Mouse (Mus musculus) heart, adult 2 months (tissue): Measurements from ENCODE around the gene Ptprn2. TPM values are rescaled to one million over a fixed set of nuclear protein-coding genes. Genes with fewer than 3 reads are reported as not detected.

ENCODE experiments used
- DNase-seq, 2 experiments: peaks; one replicate each; pipeline ENCODE4 v3.0.0; 2021
- H3K27ac ChIP-seq: fragments of 200-600 bp; 2 replicates; pipeline ENCODE4 v1.8.1; 2022
- H3K27me3 ChIP-seq: fragments of 200-500 bp; 2 replicates; pipeline ENCODE4 v1.6.1; 2012; ENCODE audit warnings: mild to moderate bottlenecking, low read length, inconsistent platforms, mixed read lengths; ENCODE audit not compliant: control insufficient read depth, insufficient read depth
- H3K36me3 ChIP-seq: fragments of 200-500 bp; 2 replicates; pipeline ENCODE4 v1.6.1; 2012; ENCODE audit warnings: low read length, inconsistent platforms; ENCODE audit not compliant: control insufficient read depth, insufficient read depth
- H3K4me1 ChIP-seq: fragments of 200-500 bp; 2 replicates; pipeline ENCODE4 v1.6.1; 2011; ENCODE audit warnings: low read length; ENCODE audit not compliant: control insufficient read depth, insufficient read depth
- H3K4me3 ChIP-seq: fragments of 200-600 bp; 2 replicates; pipeline ENCODE4 v1.8.1; 2022
- H3K79me2 ChIP-seq: fragments of 200-500 bp; replicated peaks from 2 replicates; pipeline ENCODE4 v1.6.1; 2012; ENCODE audit warnings: mild to moderate bottlenecking, inconsistent platforms, low read length, moderate library complexity, mixed read lengths; ENCODE audit not compliant: control insufficient read depth, insufficient read depth
- H3K9ac ChIP-seq: fragments of 200-500 bp; 2 replicates; pipeline ENCODE4 v1.6.1; 2012; ENCODE audit warnings: low read depth, mild to moderate bottlenecking, control low read depth, inconsistent platforms, low read length, mixed read lengths
- CTCF ChIP-seq: fragments of 200-600 bp; IDR thresholded peaks from 2 replicates; pipeline ENCODE4 v1.8.1; 2022; ENCODE audit warnings: antibody characterized with exemption, mild to moderate bottlenecking, moderate library complexity
- EP300 ChIP-seq: fragments of 200-500 bp; IDR thresholded peaks from 2 replicates; pipeline ENCODE4 v1.6.1; 2011; ENCODE audit warnings: low read depth, low read length, control low read depth; ENCODE audit not compliant: insufficient read depth
- POLR2A ChIP-seq: fragments of 200-500 bp; IDR thresholded peaks from 2 replicates; pipeline ENCODE4 v1.6.1; 2011; ENCODE audit warnings: mild to moderate bottlenecking, low read depth, low read length, control low read depth; ENCODE audit not compliant: insufficient read depth
- WGBS: fragments of 180-500 bp; shearing (Covaris S2); methylation state at CpG from one replicate; pipeline ENCODE4 v1.1.7; 2018; 5-methylcytosine and 5-hydroxymethylcytosine counted together
- intact Hi-C: fragments of 180-260 bp; cut with DNase I; formaldehyde crosslinking; loops from one replicate; pipeline ENCODE4 v1.15.1; 2025
- polyA plus RNA-seq: library from polyadenylated mRNA; depleted of rRNA; stranded (reverse); fragments of >200 nt; gene quantifications from 2 replicates; pipeline ENCODE4 v1.2.3, GENCODE M21; 2012
- total RNA-seq, 2 experiments: library from RNA; stranded (reverse); gene quantifications; 2 replicates each; pipeline ENCODE4 v1.2.3; 2021

The Ptprn2 gene
- total and polyA plus RNA-seq, 3 experiments: 0.21 to 0.23 TPM; not detected in 1

DNA sequence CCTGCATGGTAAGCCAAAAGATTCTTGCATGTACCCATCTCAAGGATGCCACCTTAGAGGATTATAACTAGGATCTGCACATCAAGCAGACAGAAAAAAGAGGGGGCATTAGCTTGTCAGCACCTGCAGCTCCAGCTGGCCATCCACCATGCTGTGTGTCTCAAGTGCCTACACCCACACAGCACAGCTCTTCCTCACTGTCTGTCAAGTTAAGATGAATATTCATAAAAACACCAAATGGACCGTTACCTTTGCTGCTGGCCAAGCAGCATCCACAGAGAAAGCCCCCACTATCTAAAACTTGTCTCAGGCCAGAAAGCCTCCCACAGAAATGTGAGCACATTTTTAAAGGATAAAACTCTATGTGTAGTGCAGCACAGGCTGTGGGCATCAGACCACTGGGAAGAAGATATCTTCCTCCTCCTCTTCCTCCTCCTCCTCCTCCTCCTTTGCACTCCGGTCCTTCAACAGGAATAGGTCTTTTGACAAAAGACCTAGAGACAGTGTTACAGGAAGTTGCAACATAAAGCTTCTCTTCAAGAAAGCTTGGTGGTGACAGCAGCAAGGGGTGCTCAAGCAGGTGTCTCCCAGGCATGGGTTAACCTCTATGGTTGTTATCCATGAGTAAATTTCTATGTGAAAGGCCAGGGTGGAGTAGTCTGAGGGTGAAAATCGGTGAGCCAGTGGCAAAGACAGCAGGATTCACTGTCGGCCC lies 750.7 kb downstream of the Ptprn2 start:
- DNase-seq: no peak
- no peak overlapping the region for H3K4me3 ChIP-seq
- H3K4me1 ChIP-seq: no peaks in the 10 kb centered on the region
- H3K79me2 ChIP-seq: no peaks in the 10 kb centered on the region
- H3K27ac ChIP-seq: no peak overlapping the region
- H3K9ac ChIP-seq: no peak overlapping the region
- WGBS: 64% methylated on average over 4 of the region's 4 CpGs
- no peaks in the 10 kb centered on the region; the same call in 1 of the 2 replicates for H3K27me3 ChIP-seq
- no peaks in the 10 kb centered on the region for H3K36me3 ChIP-seq
- intact Hi-C loops: no loop called here
- no peak for TF ChIP-seq EP300
- TF ChIP-seq CTCF: no peak
- TF ChIP-seq POLR2A: no peak

- DNase-seq: no peak
- TF ChIP-seq EP300 (no peak), CTCF (no peak), POLR2A (no peak)
- Histone ChIP-seq H3K36me3 (no peaks in the 10 kb centered on the region), H3K4me1 (peaks cover 1% of the 10 kb centered on the region; the same call in 1 of the 2 replicates), H3K4me3 (no peak overlapping the region), H3K27ac (no peak overlapping the region), H3K79me2 (no peaks in the 10 kb centered on the region), H3K27me3 (no peaks in the 10 kb centered on the region; the same call in 1 of the 2 replicates), H3K9ac (no peak overlapping the region)
- 75% methylated on average over 3 of the region's 3 CpGs for WGBS
- intact Hi-C loops: no loop called here
These were observed 751.5 kb downstream of the Ptprn2 start for GRCm38 (mm10) chr12:117236981-117237380.

GRCm38 (mm10) chr12:117239927-117240715 lies 754.6 kb downstream of the Ptprn2 start:
- DNase-seq: no peak
- Histone ChIP-seq H3K27me3 (no peaks in the 10 kb centered on the region; the same call in 1 of the 2 replicates), H3K4me1 (peaks cover 1% of the 10 kb centered on the region; the same call in 1 of the 2 replicates), H3K27ac (no peak overlapping the region), H3K9ac (no peak overlapping the region), H3K36me3 (no peaks in the 10 kb centered on the region), H3K4me3 (no peak overlapping the region), H3K79me2 (no peaks in the 10 kb centered on the region)
- intact Hi-C loops: no loop called here
- 58% methylated on average over 9 of the region's 9 CpGs for WGBS
- no peak for TF ChIP-seq POLR2A
- no peak for TF ChIP-seq EP300
- no peak for TF ChIP-seq CTCF

DNA sequence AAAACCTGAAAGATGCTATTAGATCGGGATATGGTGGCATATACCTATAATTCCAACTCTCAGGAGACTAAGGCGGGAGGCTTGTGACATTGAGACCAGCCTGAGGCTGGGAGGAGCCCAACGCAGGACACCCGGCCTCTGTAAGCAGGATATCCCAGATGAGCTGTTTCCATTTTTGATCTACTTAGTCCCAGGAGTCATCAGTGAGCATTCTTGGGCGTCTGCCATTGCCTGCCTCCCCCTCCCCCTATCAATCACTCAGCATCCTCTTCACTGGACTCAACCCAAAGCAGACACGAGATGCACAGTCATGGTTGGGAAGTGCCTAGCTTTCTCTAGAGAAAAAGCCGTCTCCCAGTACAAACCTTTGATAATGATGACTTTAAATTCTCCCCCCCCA lies 756.7 kb downstream of the Ptprn2 start:
- intact Hi-C loops: no loop called here
- DNase-seq: peak; percentile 35 to 48
- Histone ChIP-seq H3K4me3 (no peak overlapping the region), H3K27ac (no peak overlapping the region), H3K36me3 (no peaks in the 10 kb centered on the region), H3K4me1 (peaks cover 1% of the 10 kb centered on the region; the same call in 1 of the 2 replicates), H3K27me3 (no peaks in the 10 kb centered on the region; the same call in 1 of the 2 replicates), H3K9ac (no peak overlapping the region), H3K79me2 (no peaks in the 10 kb centered on the region)
- TF ChIP-seq EP300: no peak
- no peak for TF ChIP-seq CTCF
- TF ChIP-seq POLR2A: no peak
- 12% methylated on average over 7 of the region's 7 CpGs for WGBS

GRCm38 (mm10) chr12:117245885-117246478 lies 760.5 kb downstream of the Ptprn2 start:
- no peak for TF ChIP-seq CTCF
- no peak for TF ChIP-seq EP300
- no peak for TF ChIP-seq POLR2A
- H3K27ac ChIP-seq: no peak overlapping the region
- no peaks in the 10 kb centered on the region for H3K36me3 ChIP-seq
- H3K4me1 ChIP-seq: peaks cover 1% of the 10 kb centered on the region; the same call in 1 of the 2 replicates
- H3K27me3 ChIP-seq: no peaks in the 10 kb centered on the region; the same call in 1 of the 2 replicates
- intact Hi-C loops: no loop called here
- DNase-seq: no peak
- H3K79me2 ChIP-seq: no peaks in the 10 kb centered on the region
- no peak overlapping the region for H3K9ac ChIP-seq
- 85% methylated on average over 17 of the region's 17 CpGs for WGBS
- H3K4me3 ChIP-seq: no peak overlapping the region

GRCm38 (mm10) chr12:117250465-117250864 lies 764.9 kb downstream of the Ptprn2 start:
- 22% methylated on average over 6 of the region's 6 CpGs for WGBS
- intact Hi-C loops: no loop called here

More at GRCm38 (mm10) chr12:117250465-117250864, 764.9 kb downstream of the Ptprn2 start:
- H3K4me3 ChIP-seq: no peak overlapping the region
- no peaks in the 10 kb centered on the region for H3K36me3 ChIP-seq
- H3K27ac ChIP-seq: no peak overlapping the region
- no peak overlapping the region for H3K9ac ChIP-seq
- no peaks in the 10 kb centered on the region; the same call in 1 of the 2 replicates for H3K27me3 ChIP-seq
- DNase-seq: no peak
- no peaks in the 10 kb centered on the region for H3K4me1 ChIP-seq
- no peaks in the 10 kb centered on the region for H3K79me2 ChIP-seq
- TF ChIP-seq EP300 (no peak), CTCF (no peak), POLR2A (no peak)
